Mouse (Mus musculus) liver, embryonic 11.5 days (tissue): Measurements from ENCODE around the gene Ehd2. TPM values are rescaled to one million over a fixed set of nuclear protein-coding genes. Genes with fewer than 3 reads are reported as not detected.

Experiments
- ATAC-seq: fragments of 200-750 bp; cut with Nextera tagmentation; replicated peaks from 2 replicates; pipeline ENCODE4 v1.8.0; 2017; ENCODE audit warnings: moderate number of reproducible peaks, mild to moderate bottlenecking, moderate TSS enrichment, moderate library complexity; ENCODE audit not compliant: low FRiP score
- DNase-seq: peaks from one replicate; pipeline ENCODE4 v3.0.0-alpha.2; 2017; ENCODE audit warnings: low spot score
- H3K27ac ChIP-seq: fragments of 300-500 bp; sonication (generic); 2 replicates; pipeline ENCODE4 v1.5.1; 2014; ENCODE audit warnings: mild to moderate bottlenecking, low read depth, low read length, control low read depth
- H3K27me3 ChIP-seq: fragments of 300-500 bp; sonication (generic); replicated peaks from 2 replicates; pipeline ENCODE4 v1.6.1; 2014; ENCODE audit warnings: low read length, mixed read lengths; ENCODE audit not compliant: control insufficient read depth, insufficient read depth
- H3K36me3 ChIP-seq: fragments of 300-500 bp; sonication (generic); 2 replicates; pipeline ENCODE4 v1.6.1; 2014; ENCODE audit warnings: mild to moderate bottlenecking, low read length, moderate library complexity, mixed read lengths; ENCODE audit not compliant: control insufficient read depth, insufficient read depth
- H3K4me1 ChIP-seq: fragments of 300-500 bp; sonication (generic); replicated peaks from 2 replicates; pipeline ENCODE4 v1.6.1; 2014; ENCODE audit warnings: low read length, mixed read lengths; ENCODE audit not compliant: control insufficient read depth, insufficient read depth
- H3K4me2 ChIP-seq: fragments of 300-500 bp; sonication (generic); 2 replicates; pipeline ENCODE4 v1.6.1; 2014; ENCODE audit warnings: mild to moderate bottlenecking, control low read depth, moderate library complexity
- H3K4me3 ChIP-seq: fragments of 300-500 bp; sonication (generic); 2 replicates; pipeline ENCODE4 v1.5.1; 2014; ENCODE audit warnings: low read depth, low read length, control low read depth
- H3K9ac ChIP-seq: fragments of 300-500 bp; sonication (generic); 2 replicates; pipeline ENCODE4 v1.6.1; 2014; ENCODE audit warnings: low read depth, low read length, control low read depth
- H3K9me3 ChIP-seq: fragments of 300-500 bp; sonication (generic); 2 replicates; pipeline ENCODE4 v1.6.1; 2016; ENCODE audit warnings: low read length, inconsistent platforms, mixed read lengths; ENCODE audit not compliant: control insufficient read depth
- WGBS: fragments of 180-500 bp; shearing (Covaris S2); extraction: QIAGEN DNeasy Blood & Tissue Kit; methylation state at CpG from one replicate; pipeline ENCODE4 v1.1.7; 2014; 5-methylcytosine and 5-hydroxymethylcytosine counted together
- polyA plus RNA-seq: library from polyadenylated mRNA; unstranded; fragments of >200 nt; fragmentation: Nextera tagmentation; extraction: Ambion mirVana; gene quantifications from 2 replicates; pipeline ENCODE4 v1.2.1, GENCODE M21; 2014

The Ehd2 gene
- polyA plus RNA-seq, 1 experiment from 2014 or later: 7.5 TPM

GRCm38 (mm10) chr7:15987661-15988356 is 20.4 kb upstream of the Ehd2 start:
- H3K36me3 ChIP-seq: peaks cover 35% of the 10 kb centered on the region

GRCm38 (mm10) chr7:15982729-15983407 is 15.5 kb upstream of the Ehd2 start:
- peaks cover 25% of the 10 kb centered on the region for H3K36me3 ChIP-seq
- 32% methylated on average over 4 of the region's 4 CpGs for WGBS
- H3K27me3 ChIP-seq: no peaks in the 10 kb centered on the region
- H3K27ac ChIP-seq: no peak overlapping the region
- H3K9ac ChIP-seq: no peak overlapping the region
- no peak overlapping the region for H3K4me2 ChIP-seq
- DNase-seq: no peak
- H3K4me3 ChIP-seq: no peak overlapping the region
- H3K4me1 ChIP-seq: no peaks in the 10 kb centered on the region; the same call in 1 of the 2 replicates
- no peak for ATAC-seq
- H3K9me3 ChIP-seq: no peaks in the 10 kb centered on the region

More at GRCm38 (mm10) chr7:15987661-15988356, 20.4 kb upstream of the Ehd2 start:
- DNase-seq: no peak
- Histone ChIP-seq H3K27me3 (no peaks in the 10 kb centered on the region), H3K4me2 (no peak overlapping the region), H3K9ac (no peak overlapping the region), H3K9me3 (no peaks in the 10 kb centered on the region), H3K4me3 (no peak overlapping the region), H3K27ac (no peak overlapping the region), H3K4me1 (no peaks in the 10 kb centered on the region; the same call in 1 of the 2 replicates)
- 94% methylated on average over 16 of the region's 16 CpGs for WGBS
- no peak for ATAC-seq

GRCm38 (mm10) chr7:15981538-15981937 is 14.2 kb upstream of the Ehd2 start:
- no peaks in the 10 kb centered on the region for H3K9me3 ChIP-seq
- H3K4me3 ChIP-seq: no peak overlapping the region
- no peak overlapping the region for H3K4me2 ChIP-seq
- H3K4me1 ChIP-seq: no peaks in the 10 kb centered on the region; the same call in 1 of the 2 replicates
- H3K9ac ChIP-seq: no peak overlapping the region
- WGBS: 78% methylated on average over 4 of the region's 4 CpGs
- no peak for ATAC-seq
- H3K27me3 ChIP-seq: no peaks in the 10 kb centered on the region
- DNase-seq: no peak
- no peak overlapping the region for H3K27ac ChIP-seq
- H3K36me3 ChIP-seq: peaks cover 14% of the 10 kb centered on the region

- no peak for ATAC-seq
Measured at GRCm38 (mm10) chr7:15980246-15980645, 12.9 kb upstream of the Ehd2 start.

GRCm38 (mm10) chr7:15975904-15976303 is 8.5 kb upstream of the Ehd2 start:
- no peak overlapping the region for H3K4me3 ChIP-seq
- no peaks in the 10 kb centered on the region for H3K9me3 ChIP-seq
- H3K27ac ChIP-seq: no peak overlapping the region
- no peak overlapping the region for H3K4me2 ChIP-seq
- peaks cover 34% of the 10 kb centered on the region for H3K36me3 ChIP-seq
- H3K9ac ChIP-seq: no peak overlapping the region
- WGBS: 75% methylated on average over 4 of the region's 4 CpGs
- ATAC-seq: no peak
- no peak for DNase-seq
- H3K4me1 ChIP-seq: no peaks in the 10 kb centered on the region
- no peaks in the 10 kb centered on the region for H3K27me3 ChIP-seq

More at GRCm38 (mm10) chr7:15980246-15980645, 12.9 kb upstream of the Ehd2 start:
- Histone ChIP-seq H3K4me1 (no peaks in the 10 kb centered on the region; the same call in 1 of the 2 replicates), H3K9me3 (no peaks in the 10 kb centered on the region), H3K4me3 (no peak overlapping the region), H3K9ac (no peak overlapping the region), H3K27ac (no peak overlapping the region), H3K27me3 (no peaks in the 10 kb centered on the region), H3K36me3 (peaks cover 12% of the 10 kb centered on the region), H3K4me2 (no peak overlapping the region)
- WGBS: 82% methylated on average over 8 of the region's 8 CpGs
- DNase-seq: no peak

- Histone ChIP-seq H3K9ac (no peak overlapping the region), H3K4me3 (no peak overlapping the region), H3K9me3 (no peaks in the 10 kb centered on the region), H3K4me2 (no peak overlapping the region), H3K27ac (no peak overlapping the region), H3K4me1 (no peaks in the 10 kb centered on the region), H3K27me3 (no peaks in the 10 kb centered on the region), H3K36me3 (peaks cover 34% of the 10 kb centered on the region)
- ATAC-seq (peak; percentile 30; the same call in 1 of the 2 replicates), DNase-seq (no peak)
- 90% methylated on average over 10 of the region's 10 CpGs for WGBS
Measured at GRCm38 (mm10) chr7:15975451-15975850, 8.1 kb upstream of the Ehd2 start.

GRCm38 (mm10) chr7:15974712-15975111 is 7.3 kb upstream of the Ehd2 start:
- ATAC-seq: no peak
- 51% methylated on average over 5 of the region's 5 CpGs for WGBS

GRCm38 (mm10) chr7:15972247-15972646 is 4.9 kb upstream of the Ehd2 start:
- Histone ChIP-seq H3K9ac (no peak overlapping the region), H3K36me3 (peaks cover 32% of the 10 kb centered on the region), H3K4me2 (no peak overlapping the region), H3K27ac (no peak overlapping the region), H3K4me3 (no peak overlapping the region), H3K4me1 (no peaks in the 10 kb centered on the region), H3K9me3 (no peaks in the 10 kb centered on the region), H3K27me3 (no peaks in the 10 kb centered on the region)
- 77% methylated on average over 25 of the region's 25 CpGs for WGBS
- no peak for DNase-seq
- peak; percentile 24; the same call in 1 of the 2 replicates for ATAC-seq

More at GRCm38 (mm10) chr7:15974712-15975111, 7.3 kb upstream of the Ehd2 start:
- H3K4me2 ChIP-seq: no peak overlapping the region
- H3K4me3 ChIP-seq: no peak overlapping the region
- no peak overlapping the region for H3K9ac ChIP-seq
- no peaks in the 10 kb centered on the region for H3K9me3 ChIP-seq
- H3K27ac ChIP-seq: no peak overlapping the region
- peaks cover 38% of the 10 kb centered on the region for H3K36me3 ChIP-seq
- H3K27me3 ChIP-seq: no peaks in the 10 kb centered on the region
- DNase-seq: no peak
- no peaks in the 10 kb centered on the region for H3K4me1 ChIP-seq
